Mouse (Mus musculus) liver, embryonic 14.5 days (tissue): ENCODE data around the gene Cuta. TPM values are rescaled to one million over a fixed set of nuclear protein-coding genes. Genes with fewer than 3 reads are reported as not detected.
A peak's percentile ranks its signal among the peaks of the same experiment; 100 is the strongest.

Experiments used
- ATAC-seq: fragments of 200-750 bp; cut with Nextera tagmentation; 2 replicates; pipeline ENCODE4 v1.8.0; 2017; ENCODE audit warnings: moderate number of reproducible peaks, mild to moderate bottlenecking, moderate library complexity; ENCODE audit not compliant: insufficient read depth
- DNase-seq, 3 experiments: peaks; one replicate each; pipeline ENCODE4 v3.0.0-alpha.2; 2012 to 2013; ENCODE audit warnings: low read depth in 3 of 3, low spot score in 3 of 3
- H3K27ac ChIP-seq: fragments of 300-500 bp; sonication (generic); 2 replicates; pipeline ENCODE4 v1.5.1; 2014; ENCODE audit warnings: moderate library complexity, mild to moderate bottlenecking, control low read depth, inconsistent platforms
- H3K27me3 ChIP-seq: fragments of 300-500 bp; sonication (generic); 2 replicates; pipeline ENCODE4 v1.6.1; 2014; ENCODE audit warnings: mild to moderate bottlenecking, low read length, moderate library complexity; ENCODE audit not compliant: control insufficient read depth, insufficient read depth
- H3K36me3 ChIP-seq: fragments of 300-500 bp; sonication (generic); replicated peaks from 2 replicates; pipeline ENCODE4 v1.6.1; 2014; ENCODE audit warnings: low read depth; ENCODE audit not compliant: control insufficient read depth, insufficient read depth
- H3K4me1 ChIP-seq, 2 experiments: fragments of 200-500 bp in 1 of 2; fragments of 300-500 bp in 1 of 2; sonication (generic) in 1 of 2; replicated peaks; 2 replicates each; pipeline ENCODE4 v1.6.1; 2012 to 2014; ENCODE audit warnings: antibody characterized with exemption in 1 of 2, inconsistent platforms in 1 of 2, low read length in 1 of 2; ENCODE audit not compliant: control insufficient read depth in 2 of 2, insufficient read depth in 2 of 2
- H3K4me2 ChIP-seq: fragments of 300-500 bp; sonication (generic); 2 replicates; pipeline ENCODE4 v1.6.1; 2014; ENCODE audit warnings: low read depth, mild to moderate bottlenecking, control low read depth, moderate library complexity
- H3K4me3 ChIP-seq, 2 experiments: fragments of 200-500 bp in 1 of 2; fragments of 300-500 bp in 1 of 2; sonication (generic) in 1 of 2; 2 replicates each; pipeline ENCODE4 v1.5.1; 2012 to 2014; ENCODE audit warnings: low read depth in 2 of 2, low read length in 2 of 2, mild to moderate bottlenecking in 2 of 2, control low read depth in 1 of 2, inconsistent platforms in 1 of 2, moderate library complexity in 1 of 2; ENCODE audit not compliant: insufficient read depth in 1 of 2
- H3K9ac ChIP-seq: fragments of 300-500 bp; sonication (generic); replicated peaks from 2 replicates; pipeline ENCODE4 v1.6.1; 2014; ENCODE audit warnings: mild to moderate bottlenecking, control low read depth, moderate library complexity
- H3K9me3 ChIP-seq: fragments of 300-500 bp; sonication (generic); 2 replicates; pipeline ENCODE4 v1.6.1; 2016; ENCODE audit warnings: low read length, mixed read lengths; ENCODE audit not compliant: control insufficient read depth
- CTCF ChIP-seq: IDR thresholded peaks from 2 replicates; pipeline ENCODE4 v1.5.1; 2016; ENCODE audit warnings: antibody characterized with exemption, low read depth, control low read depth
- EP300 ChIP-seq: IDR thresholded peaks from 2 replicates; pipeline ENCODE4 v1.6.1; 2016; ENCODE audit warnings: antibody characterized with exemption, low read depth
- WGBS: fragments of 180-500 bp; shearing (Covaris S2); extraction: QIAGEN DNeasy Blood & Tissue Kit; methylation state at CpG from one replicate; pipeline ENCODE4 v1.1.7; 2014; ENCODE audit not compliant: insufficient replicate concordance; 5-methylcytosine and 5-hydroxymethylcytosine counted together
- polyA plus RNA-seq, 2 experiments: library from polyadenylated mRNA; depleted of rRNA in 1 of 2; stranded (reverse) in 1 of 2; unstranded in 1 of 2; fragments of >200 nt; fragmentation: Nextera tagmentation in 1 of 2; extraction: Ambion mirVana in 1 of 2; gene quantifications; 2 replicates each; pipeline versions ENCODE4 v1.2.1 to v1.2.3; 2012 to 2014

Gene Cuta
- polyA plus RNA-seq, 2 experiments: 53.5 to 86.8 TPM

DNA sequence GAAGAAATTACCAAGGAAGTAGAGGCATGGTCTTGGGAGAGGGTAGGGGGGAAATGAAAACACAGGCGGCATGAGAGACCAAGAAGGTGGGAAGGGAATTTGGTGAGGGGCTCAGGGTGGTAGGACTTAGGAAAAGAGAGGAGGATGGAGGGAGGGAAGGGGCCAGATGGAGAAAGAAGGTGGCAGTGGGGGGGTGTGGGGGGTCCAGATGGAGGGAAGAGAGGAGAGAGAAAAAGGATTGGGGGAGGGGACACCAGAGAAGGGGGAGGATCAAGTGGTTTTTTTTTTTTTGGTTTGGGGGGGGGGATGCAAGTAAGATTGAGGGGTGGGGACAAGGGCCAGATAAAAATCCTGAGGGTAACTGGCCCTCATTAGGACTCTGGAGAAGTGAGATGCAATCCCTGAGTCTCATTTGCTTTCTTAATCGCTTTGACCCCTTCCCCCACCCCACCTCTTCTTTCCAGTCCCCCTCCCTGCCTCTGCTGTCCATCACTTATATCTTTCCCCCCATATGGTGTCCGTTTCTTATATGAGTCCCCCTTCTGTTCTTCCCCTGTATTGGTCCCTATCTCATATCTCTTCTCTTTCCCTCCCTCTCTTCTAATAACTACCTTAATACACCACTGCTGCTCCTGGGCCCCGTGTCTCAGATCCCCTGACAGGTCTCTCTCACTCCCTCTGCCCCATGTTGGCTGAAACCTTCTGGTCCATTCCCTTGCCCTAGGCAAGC lies 2.6 kb upstream of the Cuta start:
- no peaks in the 10 kb centered on the region for H3K27me3 ChIP-seq
- TF ChIP-seq EP300 (no peak), CTCF (no peak)
- ATAC-seq (no peak), DNase-seq (no peak)
- H3K4me1 ChIP-seq: peaks cover 16 to 17% of the 10 kb centered on the region in 2 experiments
- no peak overlapping the region for H3K27ac ChIP-seq
- 19% methylated on average over 4 of the region's 4 CpGs for WGBS
- no peak overlapping the region; a peak in 2 of 4 replicates for H3K4me3 ChIP-seq
- H3K4me2 ChIP-seq: peak overlapping the region; percentile 61
- H3K9ac ChIP-seq: no peak overlapping the region
- no peaks in the 10 kb centered on the region; the same call in 1 of the 2 replicates for H3K36me3 ChIP-seq
- H3K9me3 ChIP-seq: no peaks in the 10 kb centered on the region

DNA sequence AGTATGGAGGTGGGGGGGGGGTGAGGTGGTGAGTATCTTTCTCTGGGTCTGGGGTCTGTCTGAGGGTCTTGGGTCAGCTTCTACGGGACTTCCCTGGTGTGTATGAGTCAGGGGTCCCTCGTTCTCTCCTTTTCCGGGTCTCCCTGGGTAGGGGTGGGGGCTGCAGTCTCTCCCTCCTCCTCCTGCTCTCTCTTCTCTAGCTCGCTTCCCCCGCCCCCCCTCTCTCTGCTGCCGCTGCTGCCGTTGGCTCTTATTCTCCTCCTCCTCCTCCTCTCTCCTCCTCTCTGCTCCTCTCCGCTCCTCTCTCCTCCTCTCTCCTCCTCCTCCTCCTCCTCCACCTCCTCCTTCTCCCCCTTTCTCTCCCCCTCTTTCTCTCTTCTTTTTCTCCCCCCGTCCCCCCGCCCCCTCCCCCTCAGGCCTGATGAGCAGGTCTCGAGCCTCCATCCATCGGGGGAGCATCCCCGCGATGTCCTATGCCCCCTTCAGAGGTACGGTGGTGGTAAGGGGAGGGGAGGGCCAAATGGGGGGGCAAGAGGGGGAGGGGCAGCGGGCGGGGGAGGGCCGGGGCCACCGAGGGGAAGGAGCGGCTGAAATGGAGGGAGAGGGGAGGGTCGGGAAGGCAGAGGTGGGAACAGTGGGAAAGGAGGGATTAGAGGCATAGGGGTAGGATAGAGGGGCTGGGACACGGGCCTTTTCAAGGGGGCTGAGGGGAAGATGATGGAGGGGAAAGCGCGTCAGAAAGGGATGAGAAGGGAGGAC lies 1.8 kb upstream of the Cuta start, which contains the start of gene Syngap1:
Gene Syngap1 (plus strand): TSS at position 223 of the 759 bp plus-strand sequence.
- Histone ChIP-seq H3K9ac (peak within 1 kb of the TSS; percentile 74), H3K4me3 (peak within 1 kb of the TSS; percentile 56 to 60; a peak in 3 of 4 replicates), H3K27ac (peak within 1 kb of the TSS; percentile 81), H3K4me2 (peak within 1 kb of the TSS; percentile 79), H3K4me1 (peaks cover 16 to 17% of the 10 kb centered on the region in 2 experiments), H3K36me3 (no peaks in the 10 kb centered on the region; the same call in 1 of the 2 replicates), H3K27me3 (no peaks in the 10 kb centered on the region), H3K9me3 (no peaks in the 10 kb centered on the region)
- ATAC-seq (no peak), DNase-seq (no peak)
- whole genome bisulfite sequencing: 8% methylated on average over 23 of the region's 24 CpGs
- TF ChIP-seq CTCF (no peak), EP300 (no peak)

DNA sequence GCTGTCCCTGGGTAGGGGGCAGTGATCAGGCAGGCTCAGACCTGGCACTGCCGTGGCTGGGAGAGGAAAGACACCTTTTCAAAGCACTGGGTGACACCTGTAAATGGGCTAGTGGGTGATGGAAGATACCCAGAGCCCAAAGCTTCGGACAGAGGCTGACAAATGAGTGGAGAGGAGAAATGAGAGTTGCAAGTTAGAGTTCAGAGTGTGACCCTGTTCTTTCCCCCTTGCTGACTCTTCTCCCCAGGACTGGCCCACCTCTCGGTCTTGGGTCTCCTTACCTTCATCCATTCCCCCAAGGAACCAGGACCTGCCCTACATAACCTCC lies 568 bp upstream of the Cuta start:
- Histone ChIP-seq H3K9me3 (no peaks in the 10 kb centered on the region), H3K4me3 (peak overlapping the region; percentile 56 to 60), H3K27ac (peak overlapping the region; percentile 81), H3K4me2 (peak overlapping the region; percentile 79), H3K36me3 (peaks cover 4% of the 10 kb centered on the region), H3K9ac (peak overlapping the region; percentile 74), H3K27me3 (no peaks in the 10 kb centered on the region), H3K4me1 (peaks cover 16 to 17% of the 10 kb centered on the region in 2 experiments)
- no peak for DNase-seq
- TF ChIP-seq EP300 (no peak), CTCF (no peak)
- WGBS: 3% methylated on average over 3 of the region's 3 CpGs
- no peak for ATAC-seq

DNA sequence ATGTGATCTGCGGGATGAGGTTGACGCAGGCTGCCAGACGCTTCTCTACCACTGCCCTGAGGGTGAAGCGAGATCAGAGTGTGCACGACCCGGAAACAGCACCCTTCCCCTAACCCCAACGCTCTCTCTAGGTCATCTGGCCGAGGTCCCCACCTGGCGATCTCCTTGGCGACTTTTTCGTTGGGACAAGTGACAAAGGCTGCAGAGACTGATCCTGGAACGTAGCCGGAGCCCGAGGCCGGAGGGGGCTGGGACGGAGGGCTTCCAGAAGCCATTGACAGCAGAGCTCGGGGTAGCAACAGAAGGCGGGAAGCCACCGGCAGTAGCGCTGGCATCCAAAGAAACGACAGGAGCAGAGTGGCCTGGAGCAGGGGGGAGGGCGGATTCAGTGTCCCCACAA lies 638 bp downstream of the Cuta start:
- no peak for DNase-seq
- WGBS: under 1% methylated on average over 22 of the region's 22 CpGs

More for the DNA sequence above, 638 bp downstream of the Cuta start:
- no peak for TF ChIP-seq CTCF
- no peak for TF ChIP-seq EP300
- Histone ChIP-seq H3K27me3 (no peaks in the 10 kb centered on the region), H3K4me3 (peak overlapping the region; percentile 63 to 71), H3K4me2 (peak overlapping the region; percentile 86), H3K27ac (peak overlapping the region; percentile 30), H3K9me3 (no peaks in the 10 kb centered on the region), H3K4me1 (peaks cover 16 to 18% of the 10 kb centered on the region in 2 experiments), H3K36me3 (peaks cover 7% of the 10 kb centered on the region), H3K9ac (peak overlapping the region; percentile 73)
- ATAC-seq: no peak
